Mouse (Mus musculus) hindbrain, embryonic 11.5 days (tissue): ENCODE measurements around the gene Sh3bgr. TPM values are rescaled to one million over a fixed set of nuclear protein-coding genes. Genes with fewer than 3 reads are reported as not detected.

Source experiments
- ATAC-seq: fragments of 200-750 bp; cut with Nextera tagmentation; 2 replicates; pipeline ENCODE4 v1.8.0; 2017; ENCODE audit warnings: mild to moderate bottlenecking, moderate TSS enrichment, moderate library complexity; ENCODE audit not compliant: low FRiP score
- DNase-seq: peaks from one replicate; pipeline ENCODE4 v3.0.0-alpha.2; 2015; ENCODE audit warnings: low spot score
- H3K27ac ChIP-seq: fragments of 300-500 bp; sonication (generic); 2 replicates; pipeline ENCODE4 v1.5.1; 2014; ENCODE audit warnings: mild to moderate bottlenecking, low read depth, low read length
- H3K27me3 ChIP-seq: fragments of 300-500 bp; sonication (generic); 2 replicates; pipeline ENCODE4 v1.6.1; 2014; ENCODE audit warnings: mild to moderate bottlenecking, low read length, moderate library complexity, mixed read lengths; ENCODE audit not compliant: control insufficient read depth, insufficient read depth
- H3K36me3 ChIP-seq: fragments of 300-500 bp; sonication (generic); 2 replicates; pipeline ENCODE4 v1.6.1; 2014; ENCODE audit warnings: mild to moderate bottlenecking, low read length, moderate library complexity, mixed read lengths; ENCODE audit not compliant: control insufficient read depth, insufficient read depth
- H3K4me1 ChIP-seq: fragments of 300-500 bp; sonication (generic); replicated peaks from 2 replicates; pipeline ENCODE4 v1.6.1; 2014; ENCODE audit warnings: low read length, mixed read lengths; ENCODE audit not compliant: control insufficient read depth, insufficient read depth
- H3K4me2 ChIP-seq: fragments of 300-500 bp; sonication (generic); replicated peaks from 2 replicates; pipeline ENCODE4 v1.6.1; 2014; ENCODE audit warnings: mild to moderate bottlenecking, low read depth, low read length
- H3K4me3 ChIP-seq: fragments of 300-500 bp; sonication (generic); 2 replicates; pipeline ENCODE4 v1.5.1; 2014; ENCODE audit warnings: low read depth, low read length
- H3K9ac ChIP-seq: fragments of 300-500 bp; sonication (generic); 2 replicates; pipeline ENCODE4 v1.6.1; 2014; ENCODE audit warnings: low read depth, low read length
- H3K9me3 ChIP-seq: fragments of 300-500 bp; sonication (generic); 2 replicates; pipeline ENCODE4 v1.6.1; 2016; ENCODE audit warnings: low read length; ENCODE audit not compliant: control insufficient read depth
- WGBS: fragments of 180-500 bp; shearing (Covaris S2); extraction: QIAGEN DNeasy Blood & Tissue Kit; methylation state at CpG from one replicate; pipeline ENCODE4 v1.1.7; 2014; 5-methylcytosine and 5-hydroxymethylcytosine counted together
- polyA plus RNA-seq: library from polyadenylated mRNA; unstranded; fragments of >200 nt; fragmentation: Nextera tagmentation; extraction: Ambion mirVana; gene quantifications from 2 replicates; pipeline ENCODE4 v1.2.1, GENCODE M21; 2014

The Sh3bgr gene
- polyA plus RNA-seq = 2.7 and 3.2 TPM in 2 replicates

GRCm38 (mm10) chr16:96199913-96200701, at the start of gene Sh3bgr:
Gene Sh3bgr, plus strand, starts transcription at chr16:96200450.
- WGBS = 11% methylated on average over 20 of the region's 20 CpGs
- Histone ChIP-seq H3K9ac (peak within 1 kb of the TSS; percentile 32), H3K36me3 (no peaks in the 10 kb centered on the region), H3K27ac (no peak within 1 kb of the TSS), H3K4me1 (no peaks in the 10 kb centered on the region), H3K9me3 (no peaks in the 10 kb centered on the region), H3K27me3 (no peaks in the 10 kb centered on the region; the same call in 1 of the 2 replicates), H3K4me3 (peak within 1 kb of the TSS; percentile 6), H3K4me2 (peak within 1 kb of the TSS; percentile 34)
- DNase-seq (peak; percentile 57), ATAC-seq (peak; percentile 74)

GRCm38 (mm10) chr16:96150995-96151394, 49.3 kb upstream of the Sh3bgr start:
- 72% methylated on average over 4 of the region's 4 CpGs for WGBS
- ATAC-seq (no peak), DNase-seq (no peak)
- Histone ChIP-seq H3K4me3 (no peak overlapping the region), H3K27me3 (no peaks in the 10 kb centered on the region), H3K27ac (no peak overlapping the region), H3K9me3 (no peaks in the 10 kb centered on the region), H3K9ac (no peak overlapping the region), H3K36me3 (0 out of 2 replicates have a peak, but pooled peaks cover 4% of the 10 kb centered on the region), H3K4me1 (no peaks in the 10 kb centered on the region), H3K4me2 (no peak overlapping the region)

- H3K4me1 ChIP-seq = no peaks in the 10 kb centered on the region
- peak; percentile 39; the same call in 1 of the 2 replicates for ATAC-seq
Observed at GRCm38 (mm10) chr16:96151551-96151950, 48.7 kb upstream of the Sh3bgr start.

GRCm38 (mm10) chr16:96154476-96154875, 45.8 kb upstream of the Sh3bgr start:
- DNase-seq (no peak), ATAC-seq (no peak)
- 86% methylated on average over 2 of the region's 2 CpGs for WGBS
- Histone ChIP-seq H3K4me1 (no peaks in the 10 kb centered on the region), H3K4me3 (no peak overlapping the region), H3K36me3 (0 out of 2 replicates have a peak, but pooled peaks cover 4% of the 10 kb centered on the region), H3K9ac (no peak overlapping the region), H3K27ac (no peak overlapping the region), H3K27me3 (no peaks in the 10 kb centered on the region), H3K9me3 (no peaks in the 10 kb centered on the region), H3K4me2 (no peak overlapping the region)

More at GRCm38 (mm10) chr16:96151551-96151950, 48.7 kb upstream of the Sh3bgr start:
- WGBS = 26% methylated on average over 9 of the region's 9 CpGs
- Histone ChIP-seq H3K9me3 (no peaks in the 10 kb centered on the region), H3K27ac (no peak overlapping the region), H3K27me3 (no peaks in the 10 kb centered on the region), H3K4me3 (no peak overlapping the region), H3K4me2 (no peak overlapping the region), H3K36me3 (0 out of 2 replicates have a peak, but pooled peaks cover 4% of the 10 kb centered on the region), H3K9ac (no peak overlapping the region)
- peak; percentile 88 for DNase-seq

- no peaks in the 10 kb centered on the region for H3K27me3 ChIP-seq
- no peak overlapping the region for H3K4me3 ChIP-seq
- H3K4me1 ChIP-seq = no peaks in the 10 kb centered on the region
- H3K9me3 ChIP-seq = no peaks in the 10 kb centered on the region
- no peak overlapping the region for H3K9ac ChIP-seq
- no peak for DNase-seq
- H3K36me3 ChIP-seq = 0 out of 2 replicates have a peak, but pooled peaks cover 4% of the 10 kb centered on the region
- no peak overlapping the region for H3K4me2 ChIP-seq
- 94% methylated on average over 8 of the region's 8 CpGs for WGBS
- ATAC-seq = no peak
- no peak overlapping the region for H3K27ac ChIP-seq
Observed at GRCm38 (mm10) chr16:96156019-96156418, 44.2 kb upstream of the Sh3bgr start.

GRCm38 (mm10) chr16:96157171-96157570, 43.1 kb upstream of the Sh3bgr start:
- WGBS = 94% methylated on average over 11 of the region's 11 CpGs

GRCm38 (mm10) chr16:96158511-96159080, 41.7 kb upstream of the Sh3bgr start:
- H3K36me3 ChIP-seq = 0 out of 2 replicates have a peak, but pooled peaks cover 4% of the 10 kb centered on the region
- H3K4me3 ChIP-seq = peak overlapping the region; percentile 47
- ATAC-seq (peak; percentile 23; the same call in 1 of the 2 replicates), DNase-seq (peak; percentile 28)
- no peaks in the 10 kb centered on the region for H3K4me1 ChIP-seq
- no peaks in the 10 kb centered on the region for H3K9me3 ChIP-seq
- H3K27ac ChIP-seq = peak overlapping the region; percentile 58; the same call in 1 of the 2 replicates
- H3K4me2 ChIP-seq = peak overlapping the region; percentile 97
- no peaks in the 10 kb centered on the region for H3K27me3 ChIP-seq
- 65% methylated on average over 12 of the region's 12 CpGs for WGBS
- H3K9ac ChIP-seq = peak overlapping the region; percentile 86; the same call in 1 of the 2 replicates

More at GRCm38 (mm10) chr16:96157171-96157570, 43.1 kb upstream of the Sh3bgr start:
- DNase-seq = no peak
- no peak for ATAC-seq
- H3K9me3 ChIP-seq = no peaks in the 10 kb centered on the region
- H3K4me1 ChIP-seq = no peaks in the 10 kb centered on the region
- H3K27me3 ChIP-seq = no peaks in the 10 kb centered on the region
- H3K36me3 ChIP-seq = 0 out of 2 replicates have a peak, but pooled peaks cover 4% of the 10 kb centered on the region
- H3K4me2 ChIP-seq = no peak overlapping the region
- no peak overlapping the region for H3K4me3 ChIP-seq
- H3K9ac ChIP-seq = no peak overlapping the region
- no peak overlapping the region for H3K27ac ChIP-seq

GRCm38 (mm10) chr16:96159091-96159731, 41.0 kb upstream of the Sh3bgr start:
- H3K4me3 ChIP-seq = peak overlapping the region; percentile 47
- H3K36me3 ChIP-seq = 0 out of 2 replicates have a peak, but pooled peaks cover 4% of the 10 kb centered on the region
- H3K9ac ChIP-seq = peak overlapping the region; percentile 86
- H3K27me3 ChIP-seq = no peaks in the 10 kb centered on the region
- no peaks in the 10 kb centered on the region for H3K9me3 ChIP-seq
- H3K4me1 ChIP-seq = no peaks in the 10 kb centered on the region
- peak overlapping the region; percentile 97 for H3K4me2 ChIP-seq
- under 1% methylated on average over 67 of the region's 67 CpGs for WGBS
- DNase-seq (peak; percentile 86), ATAC-seq (peak; percentile 90)
- peak overlapping the region; percentile 58 for H3K27ac ChIP-seq
